Mouse (Mus musculus) midbrain, postnatal 0 days (tissue): ENCODE data around the gene Tex14. TPM values are rescaled to one million over a fixed set of nuclear protein-coding genes. Genes with fewer than 3 reads are reported as not detected.
"Not testable (repeated sequence)": the region's sequence is repeated elsewhere in the genome, so short reads cannot be mapped to it uniquely, and the experiment has no call there.

Source experiments
- ATAC-seq: fragments of 200-750 bp; cut with Nextera tagmentation; 2 replicates; pipeline ENCODE4 v1.8.0; 2017; ENCODE audit warnings: moderate number of reproducible peaks, mild to moderate bottlenecking, moderate TSS enrichment, moderate library complexity; ENCODE audit not compliant: low FRiP score
- DNase-seq: peaks from one replicate; pipeline ENCODE4 v3.0.0-alpha.2; 2015; ENCODE audit warnings: low spot score
- H3K27ac ChIP-seq: fragments of 300-500 bp; sonication (generic); 2 replicates; pipeline ENCODE4 v1.5.1; 2014; ENCODE audit warnings: low read depth, mild to moderate bottlenecking, low read length, mixed read lengths
- H3K27me3 ChIP-seq: fragments of 300-500 bp; sonication (generic); 2 replicates; pipeline ENCODE4 v1.6.1; 2014; ENCODE audit warnings: low read length, control low read depth, mixed read lengths; ENCODE audit not compliant: insufficient read depth
- H3K36me3 ChIP-seq: fragments of 300-500 bp; sonication (generic); 2 replicates; pipeline ENCODE4 v1.6.1; 2014; ENCODE audit warnings: low read length, control low read depth, mixed read lengths; ENCODE audit not compliant: insufficient read depth
- H3K4me1 ChIP-seq: fragments of 300-500 bp; sonication (generic); 2 replicates; pipeline ENCODE4 v1.6.1; 2014; ENCODE audit warnings: mild to moderate bottlenecking, control low read depth, antibody characterized with exemption, low read length, mixed read lengths; ENCODE audit not compliant: insufficient read depth
- H3K4me2 ChIP-seq: fragments of 300-500 bp; sonication (generic); 2 replicates; pipeline ENCODE4 v1.6.1; 2014; ENCODE audit warnings: low read depth, mild to moderate bottlenecking, low read length, mixed read lengths; ENCODE audit not compliant: poor library complexity, severe bottlenecking
- H3K4me3 ChIP-seq: fragments of 300-500 bp; sonication (generic); 2 replicates; pipeline ENCODE4 v1.5.1; 2014; ENCODE audit warnings: low read depth, mild to moderate bottlenecking, low read length, moderate library complexity
- H3K9ac ChIP-seq: fragments of 300-500 bp; sonication (generic); replicated peaks from 2 replicates; pipeline ENCODE4 v1.6.1; 2014; ENCODE audit warnings: mild to moderate bottlenecking, low read length, moderate library complexity, mixed read lengths; ENCODE audit not compliant: poor library complexity, severe bottlenecking
- H3K9me3 ChIP-seq: fragments of 300-500 bp; sonication (generic); 2 replicates; pipeline ENCODE4 v1.6.1; 2016; ENCODE audit warnings: low read length, control low read depth
- CTCF ChIP-seq: IDR thresholded peaks from 2 replicates; pipeline ENCODE4 v1.5.1; 2016; ENCODE audit warnings: antibody characterized with exemption, mild to moderate bottlenecking
- WGBS: fragments of 180-500 bp; shearing (Covaris S2); extraction: QIAGEN DNeasy Blood & Tissue Kit; methylation state at CpG from one replicate; pipeline ENCODE4 v1.1.7; 2014; 5-methylcytosine and 5-hydroxymethylcytosine counted together
- polyA plus RNA-seq: library from polyadenylated mRNA; unstranded; fragments of >200 nt; fragmentation: Nextera tagmentation; extraction: Ambion mirVana; gene quantifications from 2 replicates; pipeline ENCODE4 v1.2.1, GENCODE M21; 2015
- total RNA-seq: library from RNA; depleted of rRNA; stranded (reverse); fragments of >200 nt; gene quantifications from 2 replicates; pipeline ENCODE4 v1.2.3, GENCODE M21; 2014

Gene Tex14
- total and polyA plus RNA-seq, 2 experiments from 2014 or later = 0.35 to 0.66 TPM

DNA sequence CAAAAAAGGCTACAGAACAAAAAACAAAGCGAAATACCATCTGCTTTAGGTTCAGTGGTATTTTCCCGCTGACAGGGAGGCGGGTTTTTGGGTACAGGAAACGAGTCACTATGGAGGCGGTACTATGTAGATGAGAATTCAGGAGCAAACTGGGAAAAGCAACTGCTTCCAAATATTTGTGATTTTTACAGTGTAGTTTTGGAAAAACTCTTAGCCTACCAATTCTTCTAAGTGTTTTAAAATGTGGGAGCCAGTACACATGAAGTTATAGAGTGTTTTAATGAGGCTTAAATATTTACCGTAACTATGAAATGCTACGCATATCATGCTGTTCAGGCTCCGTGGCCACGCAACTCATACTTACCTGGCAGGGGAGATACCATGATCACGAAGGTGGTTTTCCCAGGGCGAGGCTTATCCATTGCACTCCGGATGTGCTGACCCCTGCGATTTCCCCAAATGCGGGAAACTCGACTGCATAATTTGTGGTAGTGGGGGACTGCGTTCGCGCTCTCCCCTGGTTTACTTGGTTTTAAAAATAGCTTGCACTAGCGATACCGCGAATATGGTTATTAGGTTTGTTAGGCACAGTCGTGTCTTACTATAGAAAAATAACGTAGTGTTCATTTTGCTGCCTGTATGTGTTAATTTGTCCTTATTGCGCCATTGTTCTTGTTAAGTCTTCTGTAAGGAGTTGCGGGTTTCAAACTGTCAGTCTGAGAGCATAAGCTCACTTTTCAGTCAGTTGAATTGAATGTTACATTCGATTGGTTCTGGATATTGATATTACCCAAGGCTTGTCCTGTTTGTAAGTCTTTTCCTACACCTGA is 17.9 kb downstream of the Tex14 start:
- under 1% methylated on average over 24 of the region's 26 CpGs for WGBS
- peak overlapping the region; percentile 47 for H3K4me2 ChIP-seq
- no peak for TF ChIP-seq CTCF
- no peaks in the 10 kb centered on the region for H3K36me3 ChIP-seq
- ATAC-seq = peak; percentile 84
- peak overlapping the region; percentile 34 for H3K9ac ChIP-seq
- DNase-seq = peak; percentile 96
- H3K4me1 ChIP-seq = no peaks in the 10 kb centered on the region; the same call in 1 of the 2 replicates
- peak overlapping the region; percentile 35 for H3K4me3 ChIP-seq
- no peaks in the 10 kb centered on the region for H3K27me3 ChIP-seq
- no peaks in the 10 kb centered on the region for H3K9me3 ChIP-seq
- peak overlapping the region; percentile 90 for H3K27ac ChIP-seq

DNA sequence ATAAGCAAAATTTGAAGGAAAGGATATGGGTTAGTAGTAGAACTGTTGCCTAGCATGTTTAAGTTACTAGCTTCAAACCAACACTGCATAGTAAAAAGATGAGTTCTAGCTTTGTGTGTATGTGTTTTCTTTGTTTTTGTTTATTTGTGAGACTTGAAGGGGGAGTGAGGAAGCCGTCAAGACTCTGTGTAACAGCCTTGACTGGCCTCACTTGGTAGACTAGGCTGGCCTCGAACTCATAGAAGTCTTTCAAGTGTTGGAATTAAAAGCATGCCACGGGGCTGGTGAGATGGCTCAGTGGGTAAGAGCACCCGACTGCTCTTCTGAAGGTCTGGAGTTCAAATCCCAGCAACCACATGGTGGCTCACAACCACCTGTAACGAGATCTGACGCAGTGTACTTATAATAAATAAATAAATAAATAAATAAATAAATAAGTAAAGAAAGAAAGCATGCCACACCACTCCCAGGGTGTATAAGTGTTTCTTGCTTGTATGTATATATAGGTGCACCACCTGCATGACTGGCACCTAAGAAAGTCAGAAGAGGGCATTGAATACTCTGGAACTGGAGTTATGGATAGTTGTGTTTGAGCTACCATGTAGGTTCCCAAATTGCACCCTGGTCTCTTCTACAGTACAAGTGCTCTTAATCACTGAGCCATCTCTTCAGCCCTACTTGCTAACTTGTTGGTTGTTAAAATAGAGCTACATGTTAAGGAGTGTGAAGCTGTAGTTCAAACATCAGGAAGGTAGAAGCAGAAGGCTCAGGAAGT is 18.9 kb downstream of the Tex14 start:
- no peak for TF ChIP-seq CTCF
- Histone ChIP-seq H3K9ac (no peak overlapping the region), H3K4me2 (no peak overlapping the region), H3K27me3 (no peaks in the 10 kb centered on the region), H3K36me3 (no peaks in the 10 kb centered on the region), H3K27ac (peak overlapping the region; percentile 44), H3K4me1 (no peaks in the 10 kb centered on the region; the same call in 1 of the 2 replicates), H3K9me3 (no peaks in the 10 kb centered on the region), H3K4me3 (no peak overlapping the region)
- ATAC-seq = no peak
- WGBS = 42% methylated on average over 6 of the region's 6 CpGs
- no peak for DNase-seq

DNA sequence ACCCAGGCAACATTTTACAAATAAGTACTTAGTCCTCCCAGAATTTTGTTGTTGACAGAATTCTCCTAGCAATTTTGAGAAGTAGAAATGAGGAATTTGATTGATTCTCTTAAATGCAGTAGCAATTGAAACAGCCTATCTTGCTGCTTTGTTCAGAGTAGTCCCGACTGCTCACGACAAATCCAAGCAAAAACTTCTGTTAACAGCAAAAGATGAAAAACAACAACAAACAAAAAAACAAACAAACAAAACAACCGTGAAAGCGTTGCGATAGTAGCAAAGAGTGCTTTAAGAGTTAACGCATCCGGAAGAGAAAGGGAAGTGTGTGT is 21.2 kb downstream of the Tex14 start:
- H3K9ac ChIP-seq = peak overlapping the region; percentile 46
- peak overlapping the region; percentile 32 for H3K4me3 ChIP-seq
- no peak for TF ChIP-seq CTCF
- no peaks in the 10 kb centered on the region for H3K27me3 ChIP-seq
- H3K4me1 ChIP-seq = no peaks in the 10 kb centered on the region; the same call in 1 of the 2 replicates
- H3K36me3 ChIP-seq = no peaks in the 10 kb centered on the region
- 2% methylated on average over 7 of the region's 7 CpGs for WGBS
- H3K27ac ChIP-seq = 0 out of 2 replicates have a peak overlapping the region, but pooled peaks have one; percentile 68
- ATAC-seq (no peak), DNase-seq (no peak)
- H3K4me2 ChIP-seq = peak overlapping the region; percentile 44
- H3K9me3 ChIP-seq = no peaks in the 10 kb centered on the region

DNA sequence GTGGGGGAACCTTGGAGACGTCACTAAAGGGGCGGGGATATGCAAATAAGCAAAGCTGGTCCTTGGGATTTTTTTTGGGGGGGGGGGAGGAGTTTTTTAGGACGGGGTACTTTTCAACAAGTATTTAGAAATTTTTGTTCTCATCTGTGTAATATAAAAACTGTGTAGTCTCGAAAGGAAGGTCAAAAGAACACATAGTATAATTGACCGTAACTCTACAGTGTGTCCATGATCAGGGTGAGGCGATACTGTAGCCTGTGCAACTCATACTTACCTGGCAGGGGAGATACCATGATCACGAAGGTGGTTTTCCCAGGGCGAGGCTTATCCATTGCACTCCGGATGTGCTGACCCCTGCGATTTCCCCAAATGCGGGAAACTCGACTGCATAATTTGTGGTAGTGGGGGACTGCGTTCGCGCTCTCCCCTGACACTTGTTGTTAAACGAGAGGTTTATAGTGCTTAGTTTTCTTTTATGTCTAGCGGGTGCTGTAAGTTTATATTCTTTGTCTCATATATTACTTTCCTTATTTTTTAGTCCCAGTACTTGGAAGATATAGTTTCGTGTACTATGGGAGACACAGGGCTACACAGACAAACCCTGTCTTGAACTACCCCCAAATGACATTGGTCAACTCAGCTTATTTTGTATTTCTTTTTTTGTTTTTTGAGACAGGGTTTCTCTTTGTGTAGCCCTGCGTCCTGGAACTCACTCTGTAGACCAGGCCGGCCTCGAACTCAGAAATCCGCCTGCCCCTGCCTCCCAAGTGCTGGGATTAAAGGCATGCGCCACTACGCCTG is 21.8 kb downstream of the Tex14 start:
- DNase-seq = peak; percentile 95
- peak; percentile 89 for ATAC-seq
- H3K4me2 ChIP-seq = peak overlapping the region; percentile 44
- H3K4me3 ChIP-seq = peak overlapping the region; percentile 32
- H3K27me3 ChIP-seq, H3K4me1 ChIP-seq, H3K9me3 ChIP-seq, H3K36me3 ChIP-seq: not testable (repeated sequence)
- H3K9ac ChIP-seq = peak overlapping the region; percentile 46
- under 1% methylated on average over 24 of the region's 24 CpGs for WGBS
- H3K27ac ChIP-seq = peak overlapping the region; percentile 68

DNA sequence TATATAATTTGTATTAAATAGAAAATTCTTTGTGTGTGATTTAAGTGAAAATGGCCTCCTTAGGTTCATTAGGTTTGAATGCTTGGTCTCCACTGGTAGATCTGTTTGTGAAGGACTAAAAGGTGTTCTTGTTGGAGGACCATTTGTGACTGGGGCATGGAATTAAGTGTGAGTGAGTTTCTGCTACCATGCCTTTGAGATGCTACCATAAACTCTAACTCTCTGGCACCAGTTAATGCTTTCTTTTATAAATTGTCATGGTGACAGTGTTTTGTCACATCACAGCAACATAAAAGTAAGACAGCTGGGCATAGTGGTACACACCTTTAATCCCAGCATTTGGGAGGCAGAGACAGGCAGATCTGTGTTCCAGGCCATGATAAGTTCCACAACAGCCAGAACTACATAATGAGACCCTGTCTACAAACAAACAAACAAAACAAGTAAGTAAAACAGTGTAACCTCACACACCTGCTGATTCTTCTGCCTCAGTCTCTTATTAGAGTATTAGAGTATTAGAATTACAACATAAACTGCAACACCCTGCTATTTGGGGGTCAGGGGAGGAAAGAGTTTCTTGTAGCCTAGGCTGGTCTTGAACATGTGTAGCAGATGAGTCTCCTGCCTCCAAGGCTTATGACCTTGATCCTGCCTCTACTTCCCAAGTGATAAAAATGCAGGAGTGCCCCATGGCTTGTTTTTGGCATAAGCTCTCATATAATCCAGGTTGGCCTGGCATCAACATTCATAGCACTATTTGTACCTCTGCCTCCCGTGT is 22.6 kb downstream of the Tex14 start:
- no peak overlapping the region for H3K4me2 ChIP-seq
- no peaks in the 10 kb centered on the region for H3K36me3 ChIP-seq
- ATAC-seq (no peak), DNase-seq (no peak)
- no peaks in the 10 kb centered on the region for H3K9me3 ChIP-seq
- no peaks in the 10 kb centered on the region; the same call in 1 of the 2 replicates for H3K4me1 ChIP-seq
- H3K27me3 ChIP-seq = no peaks in the 10 kb centered on the region
- 0 out of 2 replicates have a peak overlapping the region, but pooled peaks have one; percentile 26 for H3K27ac ChIP-seq
- H3K9ac ChIP-seq = no peak overlapping the region
- H3K4me3 ChIP-seq = no peak overlapping the region
- 60% methylated on average over 1 of the region's 1 CpGs for WGBS
- TF ChIP-seq CTCF = no peak
